Mouse (Mus musculus): ENCODE results near the gene Evc2.

The Evc2 gene

DNA sequence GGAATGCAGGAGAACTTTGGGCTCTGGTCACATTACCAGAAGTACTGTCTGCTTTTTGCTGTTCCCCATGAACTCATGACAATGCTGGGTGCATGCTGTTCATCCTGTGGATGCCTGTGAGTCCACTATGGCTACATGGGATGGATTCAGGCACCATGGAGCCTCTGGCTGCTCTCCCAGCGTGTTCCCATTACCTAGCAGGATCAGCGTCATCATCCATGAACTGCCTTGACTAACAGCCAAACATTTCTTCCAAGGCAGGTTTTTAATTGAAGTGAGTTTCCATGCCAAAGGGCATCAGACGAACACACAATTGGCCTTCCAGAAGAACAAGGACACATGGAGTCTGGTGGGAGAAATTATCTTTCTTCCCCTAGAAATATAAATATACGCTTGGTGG lies 133.3 kb downstream of the Evc2 start:
- no peak for DNase-seq (ENCODE audit: low read depth in 1 of 2, low spot score in 2 of 2)

DNA sequence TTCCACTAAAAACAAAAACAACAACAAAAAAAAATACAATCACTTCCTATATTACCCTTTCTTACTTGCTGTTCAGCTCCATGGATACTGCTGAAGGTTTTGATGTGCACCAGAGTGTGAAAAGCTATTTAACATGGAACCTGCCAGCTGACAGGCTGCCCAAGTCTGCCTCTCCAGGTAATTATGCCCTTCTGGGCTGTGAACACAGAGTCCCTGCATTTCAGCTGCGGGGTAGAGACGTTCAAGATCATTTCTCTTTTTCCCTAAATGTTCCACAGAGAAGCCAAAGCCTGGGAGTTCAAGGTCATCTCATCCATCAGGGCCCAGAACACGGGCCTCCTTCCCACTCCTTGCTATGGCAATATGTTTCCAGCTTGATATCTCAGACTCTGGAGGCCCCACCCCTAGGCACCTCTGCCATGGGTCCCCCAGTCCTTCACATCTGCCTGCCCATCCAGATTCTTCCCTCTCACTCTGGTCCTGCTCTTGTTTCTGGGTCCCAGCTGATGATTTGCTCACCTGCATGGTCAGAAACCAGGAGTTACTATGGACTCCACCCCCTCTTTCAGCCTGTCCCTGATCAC lies 133.8 kb downstream of the Evc2 start:
- DNase-seq (ENCODE audit: low read depth in 1 of 2, low spot score in 2 of 2) = no peak
